Mouse (Mus musculus) kidney, adult 2 months (tissue): ENCODE measurements around the gene Smc5. TPM values are rescaled to one million over a fixed set of nuclear protein-coding genes. Genes with fewer than 3 reads are reported as not detected.

Experiments used
- DNase-seq: peaks from one replicate; pipeline ENCODE4 v3.0.0; 2021
- H3K27ac ChIP-seq: fragments of 200-500 bp; 2 replicates; pipeline ENCODE4 v1.5.1; 2012; ENCODE audit warnings: low read depth, low read length, control low read depth, inconsistent platforms; ENCODE audit not compliant: insufficient read depth
- H3K27me3 ChIP-seq: fragments of 200-500 bp; replicated peaks from 2 replicates; pipeline ENCODE4 v1.6.1; 2012; ENCODE audit warnings: mild to moderate bottlenecking, moderate library complexity, low read length, inconsistent platforms; ENCODE audit not compliant: control insufficient read depth, insufficient read depth
- H3K36me3 ChIP-seq: fragments of 200-500 bp; 2 replicates; pipeline ENCODE4 v1.6.1; 2012; ENCODE audit warnings: mild to moderate bottlenecking, moderate library complexity, low read length, inconsistent platforms; ENCODE audit not compliant: control insufficient read depth, insufficient read depth
- H3K4me1 ChIP-seq: fragments of 200-500 bp; 2 replicates; pipeline ENCODE4 v1.6.1; 2011; ENCODE audit warnings: low read length; ENCODE audit not compliant: control insufficient read depth, insufficient read depth
- H3K4me3 ChIP-seq: fragments of 200-500 bp; 2 replicates; pipeline ENCODE4 v1.5.1; 2011; ENCODE audit warnings: mild to moderate bottlenecking, low read depth, low read length, control low read depth; ENCODE audit not compliant: insufficient read depth
- CTCF ChIP-seq: fragments of 200-500 bp; conservative IDR thresholded peaks from 2 replicates; pipeline ENCODE4 v1.5.1; 2011; ENCODE audit warnings: low read depth, mild to moderate bottlenecking, control low read depth, low read length, moderate library complexity, mixed read lengths; ENCODE audit not compliant: insufficient read depth, insufficient read length
- POLR2A ChIP-seq: fragments of 200-500 bp; IDR thresholded peaks from one replicate; pipeline ENCODE4 v1.6.1; 2011; ENCODE audit warnings: low read depth, low read length, control low read depth
- whole genome bisulfite sequencing: fragments of 180-500 bp; shearing (Covaris S2); methylation state at CpG from one replicate; pipeline ENCODE4 v1.1.7; 2018; 5-methylcytosine and 5-hydroxymethylcytosine counted together
- polyA plus RNA-seq: library from polyadenylated mRNA; depleted of rRNA; stranded (reverse); fragments of >200 nt; gene quantifications from 2 replicates; pipeline ENCODE4 v1.2.3, GENCODE M21; 2012

Gene Smc5
- polyA plus RNA-seq, 1 experiment = 3.3 TPM

DNA sequence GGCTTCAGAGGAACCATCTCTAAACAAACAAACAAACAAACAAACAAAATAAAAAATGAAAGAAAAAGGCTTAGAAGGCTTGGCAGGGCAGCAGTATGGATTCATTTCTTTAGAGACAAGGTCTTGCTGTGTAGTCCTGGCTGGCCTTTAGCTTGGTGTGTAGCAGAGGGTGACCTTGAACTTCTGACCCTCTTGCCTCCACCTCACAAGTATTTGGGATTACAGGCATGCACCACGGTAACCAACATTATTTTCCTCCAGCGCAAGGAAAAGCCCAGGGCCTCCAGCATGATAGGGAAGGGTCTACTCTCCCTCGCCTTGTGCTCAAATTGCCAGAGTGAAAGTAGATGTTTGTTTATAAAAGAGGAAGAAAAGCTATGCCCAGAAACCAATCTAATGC lies 98.6 kb downstream of the Smc5 start:
- Histone ChIP-seq H3K27me3 (no peaks in the 10 kb centered on the region), H3K27ac (no peak overlapping the region), H3K36me3 (no peaks in the 10 kb centered on the region), H3K4me3 (no peak overlapping the region), H3K4me1 (no peaks in the 10 kb centered on the region)
- TF ChIP-seq CTCF (no peak), POLR2A (no peak)
- WGBS = 75% methylated on average over 3 of the region's 3 CpGs
- no peak for DNase-seq

DNA sequence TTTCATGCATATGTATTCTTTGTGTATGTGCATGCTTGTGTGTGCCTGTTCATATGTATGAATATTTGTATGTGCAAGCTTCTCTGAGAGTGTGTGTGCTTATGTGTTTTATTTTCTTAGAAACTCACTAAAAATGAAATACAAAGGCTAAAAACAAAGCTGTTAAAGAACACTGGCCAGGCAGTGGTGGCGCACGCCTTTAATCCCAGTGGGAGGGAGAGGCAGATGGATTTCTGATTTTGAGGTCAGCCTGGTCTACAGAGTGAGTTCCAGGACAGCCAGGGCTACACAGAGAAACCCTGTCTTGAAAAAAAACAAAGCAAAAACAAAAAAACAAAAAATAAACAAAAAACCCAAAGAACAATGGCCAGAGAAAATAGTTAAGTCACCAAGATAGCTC lies 102.6 kb downstream of the Smc5 start:
- TF ChIP-seq CTCF (no peak), POLR2A (no peak)
- H3K27me3 ChIP-seq = no peaks in the 10 kb centered on the region
- H3K4me1 ChIP-seq = no peaks in the 10 kb centered on the region
- 98% methylated on average over 2 of the region's 2 CpGs for WGBS
- no peak overlapping the region for H3K4me3 ChIP-seq
- H3K36me3 ChIP-seq = peaks cover 1% of the 10 kb centered on the region; the same call in 1 of the 2 replicates
- H3K27ac ChIP-seq = no peak overlapping the region
- DNase-seq = no peak

DNA sequence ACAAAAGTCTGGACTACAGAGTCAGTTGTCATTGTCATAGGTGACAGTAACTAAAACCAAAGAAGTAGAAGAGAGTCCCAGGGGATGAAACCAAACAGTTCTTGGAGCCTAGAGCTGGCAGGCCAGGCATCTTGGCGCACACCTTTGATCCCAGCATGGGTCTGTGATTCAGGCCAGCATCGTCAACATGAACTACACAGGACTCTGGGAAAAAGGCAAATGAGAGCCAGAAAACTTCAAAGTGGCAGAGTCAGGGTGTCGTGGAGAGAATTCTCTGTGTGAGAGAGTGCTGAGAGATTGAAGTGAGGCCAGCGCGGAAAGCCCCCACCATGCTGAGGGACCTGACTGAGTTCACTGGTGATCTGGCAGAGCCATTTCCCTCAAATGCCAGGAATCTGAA lies 103.2 kb downstream of the Smc5 start:
- DNase-seq = no peak
- TF ChIP-seq CTCF = no peak
- TF ChIP-seq POLR2A = no peak
- no peak overlapping the region for H3K27ac ChIP-seq
- peaks cover 1% of the 10 kb centered on the region; the same call in 1 of the 2 replicates for H3K36me3 ChIP-seq
- H3K27me3 ChIP-seq = no peaks in the 10 kb centered on the region
- 80% methylated on average over 5 of the region's 5 CpGs for WGBS
- no peaks in the 10 kb centered on the region for H3K4me1 ChIP-seq
- H3K4me3 ChIP-seq = no peak overlapping the region

DNA sequence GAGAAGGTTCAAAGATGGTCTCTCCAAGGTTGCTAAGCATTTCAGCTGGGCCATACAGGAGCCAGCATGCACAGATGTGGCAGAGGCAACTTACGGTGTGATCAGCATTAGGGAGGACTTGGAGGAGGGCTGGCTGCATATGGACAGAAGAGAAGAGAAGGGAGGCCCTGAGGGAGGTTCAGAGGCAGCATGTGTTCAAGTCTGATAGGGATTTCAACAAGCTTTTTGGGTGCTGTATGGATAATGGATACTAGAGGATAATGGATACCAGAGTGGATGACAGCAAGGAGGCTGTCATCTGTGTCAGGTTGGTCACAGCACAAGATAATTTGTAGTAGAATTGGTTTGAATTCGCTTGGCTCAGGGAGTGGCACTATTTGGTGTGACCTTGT lies 104.0 kb downstream of the Smc5 start:
- WGBS = 94% methylated on average over 2 of the region's 2 CpGs
- Histone ChIP-seq H3K4me1 (peaks cover 4% of the 10 kb centered on the region; the same call in 1 of the 2 replicates), H3K27ac (no peak overlapping the region), H3K27me3 (no peaks in the 10 kb centered on the region), H3K4me3 (no peak overlapping the region), H3K36me3 (peaks cover 1% of the 10 kb centered on the region; the same call in 1 of the 2 replicates)
- TF ChIP-seq CTCF (no peak), POLR2A (no peak)
- DNase-seq = no peak

DNA sequence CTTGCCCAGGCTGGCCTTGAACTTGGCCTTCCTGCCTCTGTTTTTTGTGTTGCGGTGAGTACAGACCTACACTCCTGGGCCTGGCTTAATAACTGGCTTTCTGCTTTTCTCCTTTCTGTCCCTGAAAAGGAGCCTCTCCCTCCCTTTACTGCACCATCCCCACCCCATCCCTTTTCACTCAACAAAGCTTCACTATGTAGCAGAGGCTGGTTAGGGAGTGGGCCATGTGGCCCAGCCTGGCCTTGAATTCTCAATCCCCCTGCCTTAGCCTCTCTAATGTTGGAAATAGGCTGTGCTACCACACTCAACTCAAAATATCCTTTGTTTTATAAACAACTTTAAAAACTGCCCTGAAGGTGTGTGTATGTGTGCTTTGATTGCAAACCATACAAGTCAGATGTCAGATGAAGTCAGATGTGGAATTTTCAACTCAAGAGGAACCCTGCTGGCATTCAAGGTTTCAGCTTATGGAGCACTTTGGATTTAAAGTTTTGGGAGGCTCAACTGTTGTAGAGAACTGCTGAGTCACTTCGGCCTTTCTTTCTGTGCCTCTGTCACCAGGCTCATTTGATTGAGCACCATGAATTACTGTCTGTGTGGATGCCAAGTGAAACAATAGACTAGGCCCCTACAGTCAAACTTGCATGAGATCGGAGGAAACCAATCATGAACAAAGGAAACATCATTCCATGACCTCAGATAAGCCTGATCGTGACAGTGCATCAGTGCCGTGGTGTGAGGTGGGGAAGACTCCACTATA lies 104.6 kb downstream of the Smc5 start:
- Histone ChIP-seq H3K36me3 (peaks cover 1% of the 10 kb centered on the region; the same call in 1 of the 2 replicates), H3K27me3 (no peaks in the 10 kb centered on the region), H3K4me1 (peaks cover 7% of the 10 kb centered on the region; the same call in 1 of the 2 replicates), H3K4me3 (no peak overlapping the region), H3K27ac (no peak overlapping the region)
- no peak for DNase-seq
- WGBS = 71% methylated on average over 5 of the region's 5 CpGs
- TF ChIP-seq CTCF (no peak), POLR2A (no peak)

DNA sequence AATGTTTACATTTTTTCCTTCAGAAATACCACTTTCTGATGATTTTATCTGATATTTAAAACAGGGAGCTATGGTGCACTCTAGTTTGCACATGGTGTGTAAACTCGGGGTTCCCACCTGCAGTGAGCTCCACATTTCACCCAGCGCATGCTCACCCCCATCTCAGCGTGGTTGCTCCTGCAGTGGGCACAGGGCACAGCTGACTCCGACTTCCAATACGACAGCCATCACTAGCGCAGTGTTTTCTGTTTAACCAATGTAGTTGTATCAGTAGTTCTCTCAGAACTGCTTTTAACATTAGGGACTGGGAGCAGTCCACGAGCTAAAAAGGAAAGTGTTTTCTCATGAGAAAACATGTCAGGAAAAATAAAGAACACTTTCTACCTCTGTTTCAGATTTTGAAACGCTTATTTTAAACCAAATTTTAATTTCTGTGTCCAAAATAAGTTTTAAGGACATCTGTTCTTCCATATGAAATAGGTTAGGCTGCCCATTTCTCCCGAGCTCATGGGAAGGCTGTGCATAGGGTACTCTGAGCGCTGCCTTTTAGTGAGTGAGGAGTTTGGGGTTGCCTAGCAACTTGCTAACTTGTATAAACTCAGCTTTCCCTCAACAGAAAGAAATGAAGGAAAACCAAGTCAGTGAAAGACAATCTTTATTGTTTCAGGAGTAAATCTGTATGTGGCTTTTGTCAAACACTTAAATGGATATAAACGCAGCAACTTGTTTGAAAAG lies 107.0 kb downstream of the Smc5 start:
- H3K27ac ChIP-seq = no peak overlapping the region
- WGBS = 82% methylated on average over 11 of the region's 11 CpGs
- DNase-seq = no peak
- no peaks in the 10 kb centered on the region for H3K27me3 ChIP-seq
- no peak overlapping the region for H3K4me3 ChIP-seq
- no peak for TF ChIP-seq CTCF
- TF ChIP-seq POLR2A = no peak
- peaks cover 28% of the 10 kb centered on the region for H3K4me1 ChIP-seq
- peaks cover 1% of the 10 kb centered on the region; the same call in 1 of the 2 replicates for H3K36me3 ChIP-seq

DNA sequence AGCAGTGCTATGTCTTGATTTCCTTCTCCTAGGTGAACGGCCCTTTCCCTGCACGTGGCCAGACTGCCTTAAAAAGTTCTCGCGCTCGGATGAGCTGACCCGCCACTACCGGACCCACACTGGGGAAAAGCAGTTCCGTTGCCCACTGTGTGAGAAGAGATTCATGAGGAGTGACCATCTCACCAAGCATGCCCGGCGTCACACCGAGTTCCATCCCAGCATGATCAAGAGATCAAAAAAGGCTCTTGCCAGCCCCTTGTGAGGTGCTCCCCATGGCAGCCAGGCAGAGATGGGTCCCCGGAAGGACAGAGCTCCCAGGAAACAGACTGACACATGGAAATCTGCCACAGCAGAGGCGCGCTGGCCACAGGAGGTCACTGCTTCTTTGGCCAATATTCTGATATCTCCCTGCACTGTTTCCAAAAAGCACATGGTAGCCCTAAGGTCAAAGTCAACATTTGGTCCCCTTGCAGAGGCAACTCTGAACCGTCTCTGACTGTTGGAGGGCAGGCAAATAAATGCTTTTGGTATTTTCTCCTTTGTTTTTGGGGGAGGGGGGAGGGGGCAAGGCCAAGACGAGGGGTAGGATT lies 109.0 kb downstream of the Smc5 start:
- no peak for DNase-seq
- Histone ChIP-seq H3K36me3 (peaks cover 1% of the 10 kb centered on the region; the same call in 1 of the 2 replicates), H3K4me3 (no peak overlapping the region), H3K4me1 (peaks cover 42% of the 10 kb centered on the region), H3K27ac (no peak overlapping the region), H3K27me3 (no peaks in the 10 kb centered on the region)
- no peak for TF ChIP-seq POLR2A
- peak; percentile 29; the same call in 1 of the 2 replicates for TF ChIP-seq CTCF
- 58% methylated on average over 16 of the region's 16 CpGs for WGBS
